Mouse (Mus musculus) olfactory bulb, adult 2 months (tissue): ENCODE results near the gene Wscd1.

Experiments
- CTCF ChIP-seq: fragments of 200-500 bp; IDR thresholded peaks from 2 replicates; pipeline ENCODE4 v1.5.1; 2012; ENCODE audit warnings: low read depth, mild to moderate bottlenecking, low read length, moderate library complexity; ENCODE audit not compliant: insufficient read depth
- POLR2A ChIP-seq: fragments of 200-500 bp; IDR thresholded peaks from 2 replicates; pipeline ENCODE4 v1.6.1; 2012; ENCODE audit warnings: mild to moderate bottlenecking, low read depth, low read length, moderate library complexity; ENCODE audit not compliant: insufficient read depth

DNA sequence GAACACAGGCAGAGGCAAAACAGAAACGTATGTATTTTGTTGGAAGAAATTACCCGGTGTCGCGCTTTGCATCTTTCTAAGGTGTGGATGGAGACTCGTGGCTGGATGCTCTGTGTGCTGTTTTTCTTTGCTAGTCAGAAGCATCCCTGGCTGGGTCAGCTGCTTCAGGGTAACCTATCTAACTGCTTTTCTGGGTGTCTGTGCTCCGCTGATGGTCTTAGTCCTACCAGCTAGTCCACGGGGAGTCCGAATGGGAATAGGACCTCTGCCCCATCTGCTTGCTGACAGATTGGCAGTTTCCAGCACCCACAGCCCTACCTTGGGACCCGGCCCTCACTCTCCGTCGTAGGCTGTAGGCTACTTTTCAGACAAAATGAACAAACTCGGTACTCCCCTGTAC lies 2.0 kb downstream of the Wscd1 start:
- TF ChIP-seq POLR2A (no peak), CTCF (no peak)
